Mouse (Mus musculus): Measurements from ENCODE around the gene D930048N14Rik.

D930048N14Rik gene

GRCm38 (mm10) chr11:51707080-51707479, 56.3 kb downstream of the D930048N14Rik start:
- DNase-seq = no peak
